Mouse (Mus musculus) gastrocnemius, adult 2 months (tissue): ENCODE data around the gene Sdf2. TPM values are rescaled to one million over a fixed set of nuclear protein-coding genes. Genes with fewer than 3 reads are reported as not detected.

ENCODE experiments used
- DNase-seq: peaks from one replicate; pipeline ENCODE4 v3.0.0; 2022
- H3K27ac ChIP-seq: fragments of 200-600 bp; 2 replicates; pipeline ENCODE4 v1.8.1; 2022; ENCODE audit warnings: mild to moderate bottlenecking
- H3K4me3 ChIP-seq: fragments of 200-600 bp; 2 replicates; pipeline ENCODE4 v1.8.1; 2022; ENCODE audit warnings: mild to moderate bottlenecking, moderate library complexity
- CTCF ChIP-seq: fragments of 200-600 bp; IDR thresholded peaks from 2 replicates; pipeline ENCODE4 v1.8.1; 2022; ENCODE audit warnings: antibody characterized with exemption, mild to moderate bottlenecking, moderate library complexity
- intact Hi-C: fragments of 180-260 bp; cut with DNase I; formaldehyde crosslinking; loops from one replicate; pipeline ENCODE4 v1.15.1; 2025
- total RNA-seq, 2 experiments: library from RNA; stranded (reverse); gene quantifications; 2 replicates each; pipeline ENCODE4 v1.2.3; 2021

The Sdf2 gene
- total RNA-seq, 2 experiments from 2014 or later, result 47.3 to 48.0 TPM

- H3K4me3 ChIP-seq, result peak overlapping the region; percentile 24; the same call in 1 of the 2 replicates
- peak overlapping the region; percentile 74 for H3K27ac ChIP-seq
- peak; percentile 26 for DNase-seq
- intact Hi-C loops, result no loop called here
- no peak for TF ChIP-seq CTCF
Measured at GRCm38 (mm10) chr11:78240193-78240857, 5.2 kb upstream of the Sdf2 start.

DNA sequence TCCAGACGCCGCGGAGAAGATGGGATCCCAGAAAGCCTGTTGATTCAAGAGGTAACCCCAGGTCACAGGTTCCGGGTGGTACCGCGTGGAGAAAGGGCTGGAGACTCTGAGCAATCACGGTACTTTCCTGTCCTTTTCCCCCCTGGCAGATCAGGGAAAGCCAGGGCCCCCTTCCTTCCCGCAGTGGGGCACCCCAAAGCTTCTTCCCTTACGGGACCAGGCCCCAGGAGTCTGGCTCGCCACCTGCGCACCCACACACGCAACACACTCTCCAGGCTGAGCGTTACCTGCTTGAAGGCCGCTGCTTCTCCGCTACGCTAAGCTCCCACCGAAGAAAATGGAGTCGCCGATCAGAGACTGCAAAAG, 302 bp upstream of the Sdf2 start:
- intact Hi-C loops, result no loop called here
- Histone ChIP-seq H3K27ac (peak overlapping the region; percentile 99), H3K4me3 (peak overlapping the region; percentile 86)
- DNase-seq, result peak; percentile 36
- no peak; the same call in 1 of the 2 replicates for TF ChIP-seq CTCF

DNA sequence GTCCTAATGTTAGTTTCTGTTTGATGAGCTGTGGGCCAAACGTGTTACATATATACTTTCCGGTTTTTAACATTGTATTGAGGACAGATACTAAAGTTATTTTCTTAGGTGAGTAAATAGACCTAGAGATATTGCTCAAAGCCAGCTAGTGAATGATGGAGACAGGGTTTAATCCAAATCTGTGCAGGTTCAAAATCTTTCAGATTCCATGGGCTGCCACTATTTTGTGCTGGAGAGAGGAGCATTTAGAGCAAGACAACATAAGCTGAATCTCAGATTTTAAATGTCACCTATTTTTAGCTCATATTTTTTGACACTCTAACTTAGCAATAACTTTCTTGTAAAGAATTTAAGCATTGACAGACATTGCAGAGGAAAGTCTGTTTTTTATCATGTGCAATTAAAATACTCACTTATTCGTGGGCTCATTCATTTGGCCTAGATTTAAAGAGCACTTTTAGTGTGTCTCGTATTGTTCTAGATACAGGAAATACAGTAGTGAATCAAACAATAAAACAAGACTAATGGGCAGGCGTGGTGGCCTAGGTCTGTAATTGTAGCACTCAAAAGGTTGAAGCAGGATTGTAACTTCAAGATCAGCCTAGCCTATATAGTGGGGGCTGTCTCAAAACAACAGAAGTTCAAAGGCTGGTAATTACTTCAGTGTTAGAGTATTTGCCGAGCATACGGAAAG, 919 bp downstream of the Sdf2 start:
- DNase-seq, result no peak
- Histone ChIP-seq H3K4me3 (peak overlapping the region; percentile 86), H3K27ac (peak overlapping the region; percentile 99)
- intact Hi-C loops, result no loop called here
- no peak for TF ChIP-seq CTCF

GRCm38 (mm10) chr11:78247012-78247348, 1.4 kb downstream of the Sdf2 start:
- no peak for TF ChIP-seq CTCF
- intact Hi-C loops, result no loop called here
- Histone ChIP-seq H3K4me3 (peak overlapping the region; percentile 86), H3K27ac (peak overlapping the region; percentile 99)
- DNase-seq, result no peak

- no peak overlapping the region for H3K4me3 ChIP-seq
- intact Hi-C loops, result no loop called here
- DNase-seq, result no peak
- no peak for TF ChIP-seq CTCF
- H3K27ac ChIP-seq, result no peak overlapping the region
Measured at GRCm38 (mm10) chr11:78247727-78248140, 2.2 kb downstream of the Sdf2 start.

- H3K27ac ChIP-seq, result no peak overlapping the region
- intact Hi-C loops, result no loop called here
- no peak overlapping the region for H3K4me3 ChIP-seq
- peak; percentile 24; the same call in 1 of the 2 replicates for TF ChIP-seq CTCF
- DNase-seq, result no peak
Measured at GRCm38 (mm10) chr11:78256618-78257017, 11.1 kb downstream of the Sdf2 start.

DNA sequence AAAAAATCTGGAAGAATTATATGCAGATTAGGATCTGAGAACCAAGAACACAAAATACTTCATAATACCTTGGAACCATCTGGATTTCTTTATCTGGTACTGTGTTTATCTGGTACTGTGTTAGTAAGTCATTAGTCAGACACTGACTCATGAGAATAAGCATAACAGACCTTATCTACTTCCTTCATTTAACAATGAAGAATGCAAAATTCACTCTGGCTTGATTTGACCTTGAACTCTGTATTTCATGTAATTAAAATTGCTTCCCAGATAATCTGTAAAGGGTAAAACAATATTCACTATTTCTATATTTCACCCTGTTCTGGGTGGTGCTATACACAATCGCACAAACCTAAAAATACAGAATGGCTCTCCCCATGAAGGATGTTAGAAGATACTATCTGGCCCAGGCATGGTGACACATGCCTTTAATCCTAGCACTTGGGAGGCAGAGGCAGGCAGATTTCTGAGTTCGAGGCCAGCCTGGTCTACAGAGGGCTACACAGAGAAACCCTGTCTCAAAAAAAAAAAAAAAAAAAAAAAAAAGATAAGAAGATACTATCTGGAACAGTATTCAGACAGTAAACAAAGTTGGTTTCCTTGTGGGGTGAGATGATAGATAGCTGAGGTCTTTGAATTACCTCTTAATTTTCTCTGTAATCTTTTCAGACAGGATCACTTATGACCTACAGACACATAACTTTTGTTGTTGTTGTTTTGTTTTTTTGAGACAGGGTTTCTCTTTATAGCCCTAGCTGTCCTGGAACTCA, 15.1 kb downstream of the Sdf2 start:
- intact Hi-C loops, result no loop called here
- peak overlapping the region; percentile 98 for H3K4me3 ChIP-seq
- H3K27ac ChIP-seq, result peak overlapping the region; percentile 76
- DNase-seq, result no peak
- TF ChIP-seq CTCF, result no peak

DNA sequence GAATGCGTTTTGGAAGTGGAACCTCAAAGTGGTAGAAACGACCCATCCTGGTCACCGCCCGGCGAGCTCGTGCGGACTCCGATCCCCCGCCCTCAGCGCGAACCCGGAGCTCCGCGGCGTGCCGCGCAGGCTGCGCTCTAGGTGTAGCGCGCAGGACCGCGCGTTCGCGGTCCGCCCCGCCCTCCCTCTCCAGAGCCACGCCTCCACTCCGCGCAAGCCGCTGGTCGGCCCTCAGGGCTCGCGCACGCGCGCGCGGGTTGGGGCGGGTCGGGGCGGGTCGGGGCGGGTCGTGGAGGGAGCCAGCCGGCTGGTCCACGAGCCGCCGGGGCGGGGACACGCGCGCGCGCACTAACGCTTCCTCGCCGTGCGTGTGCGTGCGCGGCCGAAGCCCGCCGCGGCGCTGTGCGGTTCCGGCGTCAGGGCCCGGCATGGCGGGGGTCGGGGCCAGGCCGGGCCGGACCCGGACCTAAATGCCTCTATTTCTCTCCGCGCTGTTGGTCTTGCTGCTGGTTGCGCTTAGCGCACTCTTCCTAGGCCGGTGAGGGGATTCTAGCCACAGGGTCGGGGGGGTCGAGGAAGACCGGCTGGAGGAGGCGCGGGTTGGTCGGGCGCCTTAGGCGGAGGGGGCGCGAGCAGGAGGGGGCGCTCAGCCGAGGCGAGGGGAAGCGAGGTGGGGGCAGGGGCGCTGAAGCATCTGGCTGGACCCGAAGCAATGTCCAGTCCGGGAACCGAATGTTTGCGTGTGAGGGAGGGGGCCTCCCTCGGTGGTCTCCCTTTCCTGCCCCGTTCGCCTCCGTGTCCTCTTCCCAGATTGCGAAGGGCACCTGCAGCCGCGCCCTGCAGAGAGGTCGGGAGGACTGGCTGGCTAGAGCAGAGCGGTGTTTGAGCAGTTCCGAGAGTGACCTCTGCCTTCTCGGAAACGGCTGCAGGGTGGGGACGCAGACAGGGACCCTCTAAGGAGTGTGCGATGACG, 16.1 kb downstream of the Sdf2 start, which contains the start of gene 2610507B11Rik:
Gene 2610507B11Rik (plus strand): TSS at position 373 of the 973 bp plus-strand sequence.
- TF ChIP-seq CTCF, result peak; percentile 6; the same call in 1 of the 2 replicates
- peak; percentile 97 for DNase-seq
- intact Hi-C loops, result loop anchor here (2.0 kb wide), 1 partner anchor 85 kb away; no protein-coding TSS in a partner anchor
- Histone ChIP-seq H3K27ac (peak within 1 kb of the TSS; percentile 97), H3K4me3 (peak within 1 kb of the TSS; percentile 98)

GRCm38 (mm10) chr11:78262550-78262949, 17.0 kb downstream of the Sdf2 start:
- intact Hi-C loops, result loop anchor here (2.0 kb wide), 1 partner anchor 84 kb away; no protein-coding TSS in a partner anchor
- peak overlapping the region; percentile 98 for H3K4me3 ChIP-seq
- peak; percentile 80 for TF ChIP-seq CTCF
- peak overlapping the region; percentile 97 for H3K27ac ChIP-seq
- DNase-seq, result peak; percentile 76

GRCm38 (mm10) chr11:78265571-78265970, 20.0 kb downstream of the Sdf2 start:
- intact Hi-C loops, result no loop called here

GRCm38 (mm10) chr11:78271986-78272385, 26.4 kb downstream of the Sdf2 start:
- no peak for DNase-seq
- Histone ChIP-seq H3K27ac (no peak overlapping the region), H3K4me3 (no peak overlapping the region)
- intact Hi-C loops, result no loop called here
- TF ChIP-seq CTCF, result no peak

More at GRCm38 (mm10) chr11:78265571-78265970, 20.0 kb downstream of the Sdf2 start:
- peak; percentile 45 for DNase-seq
- Histone ChIP-seq H3K27ac (peak overlapping the region; percentile 1; the same call in 1 of the 2 replicates), H3K4me3 (no peak overlapping the region)
- TF ChIP-seq CTCF, result no peak

DNA sequence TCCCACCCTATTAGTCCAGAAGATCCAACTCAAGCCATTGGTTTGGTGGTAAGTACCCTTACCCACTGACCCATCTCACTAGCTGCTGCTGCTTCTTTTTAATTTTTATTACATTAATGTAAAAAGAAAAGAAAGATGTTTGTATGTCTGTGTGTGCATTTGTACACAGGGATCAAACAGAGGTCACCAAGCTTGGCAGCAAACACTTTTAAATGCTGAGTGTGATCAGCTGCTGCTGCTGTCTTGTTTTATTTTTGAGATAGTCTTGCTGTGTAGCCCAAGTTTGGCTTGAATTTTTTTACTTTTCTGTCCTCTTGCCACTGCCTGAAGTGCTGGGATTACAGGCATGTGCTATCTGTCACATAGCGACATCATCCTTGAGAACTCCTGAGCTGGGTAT, 30.1 kb downstream of the Sdf2 start:
- intact Hi-C loops, result loop anchor here (5.0 kb wide), 1 partner anchor 72 kb away; no protein-coding TSS in a partner anchor
- TF ChIP-seq CTCF, result no peak
- DNase-seq, result no peak
- no peak overlapping the region for H3K4me3 ChIP-seq
- H3K27ac ChIP-seq, result no peak overlapping the region
